Mouse (Mus musculus) T-helper 1 cell (primary cell): ENCODE measurements around the gene Rpl21.
"Not testable (repeated sequence)": the region's sequence is repeated elsewhere in the genome, so short reads cannot be mapped to it uniquely, and the experiment has no call there.

ENCODE experiments used
- in situ Hi-C: fragments of 300-600 bp; cut with MboI, MseI; formaldehyde crosslinking; loops from one replicate; pipeline ENCODE4 v1.15.1; 2025; ENCODE audit warnings: high pct_unique_total_duplicates

Rpl21 gene

DNA sequence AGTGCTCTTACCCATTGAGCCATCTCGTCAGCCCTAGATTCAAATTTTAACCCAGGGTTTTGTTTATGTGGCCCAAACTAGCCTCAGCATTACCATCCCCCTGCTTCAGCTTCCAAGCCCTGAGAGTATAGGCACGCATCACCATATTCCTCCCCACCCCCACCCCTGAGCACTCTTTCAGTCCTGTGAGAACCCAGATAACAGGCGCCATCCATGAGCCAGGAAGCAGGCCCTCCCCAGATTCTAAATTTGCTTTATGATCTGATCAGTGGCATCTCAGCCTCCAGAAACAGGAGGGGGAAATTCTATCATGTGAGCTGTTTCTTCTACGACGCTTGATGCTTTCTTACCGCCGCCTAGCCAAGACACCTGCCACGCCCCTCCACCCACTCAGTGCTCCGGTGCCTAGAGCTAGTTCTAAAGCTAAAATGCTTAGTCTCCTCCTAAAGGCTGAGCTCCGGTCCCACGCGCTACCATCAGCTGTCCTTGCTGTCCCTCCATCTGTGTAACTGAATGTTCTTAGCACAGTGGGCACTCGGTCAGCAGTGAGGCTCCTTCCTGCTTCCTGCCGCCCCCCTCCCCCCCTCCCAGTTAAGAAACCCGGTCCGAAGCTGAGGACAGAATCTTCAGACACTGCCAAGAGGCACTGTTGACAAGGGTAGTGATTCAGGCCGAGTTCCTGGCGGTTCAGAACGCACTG is 34.7 kb downstream of the Rpl21 start:
- in situ Hi-C loops = no loop called here

DNA sequence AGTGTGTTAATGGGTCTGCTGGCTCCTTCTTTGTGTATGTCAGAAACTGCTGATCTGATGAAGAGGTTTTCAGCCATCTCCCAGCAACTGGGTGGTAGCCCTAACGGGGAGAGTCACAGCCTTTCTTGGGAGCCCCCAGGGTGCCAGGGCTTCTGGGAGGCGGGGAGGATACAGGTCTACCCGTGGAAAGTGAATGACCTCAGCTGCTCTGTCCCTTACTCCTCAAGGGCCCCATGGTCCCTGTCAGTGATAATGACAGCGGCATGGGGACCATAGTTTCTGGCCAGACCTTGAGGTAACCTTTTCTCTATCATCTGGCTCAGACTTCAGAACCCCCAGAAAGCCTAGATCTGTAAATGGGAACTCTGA is 35.2 kb downstream of the Rpl21 start:
- in situ Hi-C loops = no loop called here

GRCm38 (mm10) chr5:146872981-146873631 is 40.4 kb downstream of the Rpl21 start:
- in situ Hi-C loops = no loop called here

DNA sequence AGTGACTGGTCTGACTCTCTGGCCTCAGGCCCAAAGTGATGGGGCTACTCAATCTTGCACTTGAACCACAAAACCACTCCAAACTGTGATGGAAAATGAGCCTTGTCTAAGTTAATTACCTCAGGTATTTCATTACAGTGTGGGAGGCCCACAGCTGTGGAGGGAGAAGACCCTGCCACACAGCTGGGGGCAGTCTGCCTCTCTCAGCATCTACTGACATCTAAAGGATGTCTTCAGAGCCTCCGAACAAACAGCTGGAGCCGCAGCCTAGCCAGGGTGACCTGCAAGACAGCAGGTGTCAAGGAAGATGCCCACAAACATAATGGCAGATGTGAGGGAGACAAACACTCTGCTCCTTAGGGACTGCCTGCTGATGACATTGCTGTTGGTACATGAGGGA is 43.3 kb downstream of the Rpl21 start:
- in situ Hi-C loops = no loop called here

DNA sequence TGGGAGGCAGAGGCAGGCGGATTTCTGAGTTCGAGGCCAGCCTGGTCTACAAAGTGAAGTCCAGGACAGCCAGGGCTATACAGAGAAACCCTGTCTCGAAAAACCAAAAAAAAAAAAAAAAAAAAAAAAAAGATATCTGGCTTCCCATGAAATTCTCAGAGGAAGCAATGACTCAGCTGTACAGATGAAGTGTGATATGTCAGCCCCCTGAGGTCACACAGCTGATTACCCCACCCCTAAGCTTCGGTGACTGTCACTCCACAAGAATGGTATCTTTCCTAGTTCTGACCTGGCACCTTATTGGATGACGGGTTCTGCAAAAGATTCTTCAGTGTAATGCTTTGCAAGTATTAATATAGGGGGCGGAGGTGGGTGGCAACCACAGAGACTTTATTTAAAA is 45.2 kb downstream of the Rpl21 start:
- in situ Hi-C loops = not testable (repeated sequence)

- in situ Hi-C loops = no loop called here
Observed at GRCm38 (mm10) chr5:146882261-146882660, 49.6 kb downstream of the Rpl21 start.

DNA sequence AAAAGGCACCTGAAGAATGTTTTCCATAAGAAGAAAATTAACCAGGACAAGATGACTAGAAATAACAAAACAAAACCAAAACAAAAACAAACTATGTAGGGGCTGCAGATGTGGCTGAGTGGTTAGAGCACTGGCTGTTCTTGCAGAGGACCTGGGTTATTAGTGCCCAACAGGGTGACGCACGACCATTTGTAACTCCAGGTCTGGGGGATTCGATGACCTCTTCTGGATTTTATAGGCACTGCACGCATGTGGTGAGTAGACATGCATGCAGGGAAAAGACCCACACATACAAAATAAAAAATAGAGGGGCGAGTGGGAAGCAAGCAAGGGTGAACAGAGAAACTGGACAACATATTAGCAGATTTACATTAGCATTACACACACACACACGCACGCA is 50.4 kb downstream of the Rpl21 start:
- in situ Hi-C loops = no loop called here

GRCm38 (mm10) chr5:146883486-146884272 is 51.0 kb downstream of the Rpl21 start:
- in situ Hi-C loops = no loop called here
